In the genomic region with DNA sequence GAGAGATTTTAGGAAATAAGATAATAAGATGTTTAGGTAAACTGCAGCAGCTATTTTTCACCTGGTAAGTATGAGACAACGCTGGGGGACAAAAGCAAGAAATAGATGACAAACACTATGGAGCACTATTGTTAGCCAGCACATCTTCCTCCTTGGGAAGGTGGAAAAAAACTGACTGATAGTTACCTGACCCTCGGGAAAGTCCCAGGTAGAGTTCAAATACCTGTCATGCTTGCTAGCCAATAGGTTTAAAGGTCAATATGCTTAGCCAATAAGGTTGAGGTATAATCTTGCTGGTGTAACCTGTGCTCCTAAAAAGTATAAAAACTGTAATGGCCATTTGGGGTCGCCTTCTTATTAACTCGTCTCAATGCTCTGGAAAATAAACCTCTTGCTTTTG, we compare ENCODE assay signal across 8 mouse cellular contexts. TPM values are rescaled to one million over a fixed set of nuclear protein-coding genes. Genes with fewer than 3 reads are reported as not detected.
DNase-seq lines count a peak whose midpoint lies in the region; ATAC-seq and TF ChIP-seq lines count a peak whose summit lies in the region.
"Had no signal": no experiment of that assay in that cellular context is flagged by ENCODE, and none has a peak within 500 bp of the region (broad histone marks: within the 10 kb centered on the region; RNA-seq: fewer than 3 reads in every experiment).

No protein-coding gene starts in this region.

- H3K27me3 ChIP-seq in forebrain, embryonic 13.5 days = no peaks in the 10 kb centered on the region
- H3K27me3 ChIP-seq in limb, embryonic 14.5 days (ENCODE audit: control insufficient read depth, insufficient read depth, low read length) = no peaks in the 10 kb centered on the region
- no peaks in the 10 kb centered on the region for H3K27me3 ChIP-seq in stomach, embryonic 15.5 days (replicated peaks)

- peak overlapping the region; percentile 98 for H3K4me3 ChIP-seq in lung, adult 2 months (replicated peaks; ENCODE audit: extremely low read depth, low read depth, low read length)
- H3K4me3 ChIP-seq in forebrain, embryonic 13.5 days = peak overlapping the region; percentile 65
- peak overlapping the region; percentile 86 for H3K4me3 ChIP-seq in limb, embryonic 14.5 days (replicated peaks; ENCODE audit: low read length)
- peak overlapping the region; percentile 62 for H3K4me3 ChIP-seq in stomach, embryonic 15.5 days (replicated peaks)

- H3K9me3 ChIP-seq in forebrain, embryonic 13.5 days (replicated peaks) = no peaks in the 10 kb centered on the region
- no peaks in the 10 kb centered on the region for H3K9me3 ChIP-seq in limb, embryonic 14.5 days (ENCODE audit: control insufficient read depth, low read length)
- no peaks in the 10 kb centered on the region for H3K9me3 ChIP-seq in stomach, embryonic 15.5 days

- no peak for TF ChIP-seq POLR2A in lung, adult 2 months (IDR thresholded peaks at IDR 0.05; ENCODE audit: borderline replicate concordance, extremely low read depth, low read depth, low read length)
- TF ChIP-seq POLR2A in limb, embryonic 14.5 days (IDR thresholded peaks at IDR 0.05; ENCODE audit: borderline replicate concordance, extremely low read depth, insufficient read depth, insufficient read length) = no peak

- no peak for DNase-seq in lung, adult 2 months
- no peak for DNase-seq in lung, postnatal 10 days
- no peak for DNase-seq in limb, embryonic 14.5 days (ENCODE audit: low spot score)
- DNase-seq in cerebellum, postnatal 36 days = no peak
- DNase-seq in spleen, postnatal 14 days (ENCODE audit: low spot score in 2 of 2) = no peak

- no peak overlapping the region; the same call in 1 of the 2 replicates for H3K9ac ChIP-seq in forebrain, embryonic 13.5 days
- H3K9ac ChIP-seq in limb, embryonic 14.5 days (ENCODE audit: low read depth, low read length, severe bottlenecking) = peak overlapping the region; percentile 83; the same call in 1 of the 2 replicates
- no peak overlapping the region for H3K9ac ChIP-seq in stomach, embryonic 15.5 days

- H3K27ac ChIP-seq in forebrain, embryonic 13.5 days = no peak overlapping the region
- H3K27ac ChIP-seq in limb, embryonic 14.5 days (replicated peaks; ENCODE audit: low read depth, low read length) = no peak overlapping the region
- no peak overlapping the region for H3K27ac ChIP-seq in stomach, embryonic 15.5 days

- peak overlapping the region; percentile 76 for H3K4me2 ChIP-seq in forebrain, embryonic 13.5 days
- H3K4me2 ChIP-seq in limb, embryonic 14.5 days (replicated peaks; ENCODE audit: low read depth, low read length, severe bottlenecking) = peak overlapping the region; percentile 65
- H3K4me2 ChIP-seq in stomach, embryonic 15.5 days = peak overlapping the region; percentile 71

- TF ChIP-seq CTCF in lung, adult 2 months (IDR thresholded peaks at IDR 0.05; ENCODE audit: insufficient read depth, low read length) = no peak

- ATAC-seq in forebrain, embryonic 13.5 days = no peak
- no peak for ATAC-seq in limb, embryonic 14.5 days (ENCODE audit: low FRiP score, low read depth)
- ATAC-seq in stomach, embryonic 15.5 days (ENCODE audit: insufficient read depth, low FRiP score, low read depth) = no peak

- no peaks in the 10 kb centered on the region; the same call in 1 of the 2 replicates for H3K4me1 ChIP-seq in lung, adult 2 months (ENCODE audit: control insufficient read depth, insufficient read depth, low read length)
- H3K4me1 ChIP-seq in forebrain, embryonic 13.5 days = peaks cover 10% of the 10 kb centered on the region
- peaks cover 8% of the 10 kb centered on the region for H3K4me1 ChIP-seq in limb, embryonic 14.5 days (ENCODE audit: control insufficient read depth, insufficient read depth, low read length)
- peaks cover 4% of the 10 kb centered on the region; the same call in 1 of the 2 replicates for H3K4me1 ChIP-seq in stomach, embryonic 15.5 days

- 28% methylated on average over 4 of the region's 4 CpGs for WGBS in lung, adult 2 months
- 22% methylated on average over 4 of the region's 4 CpGs for WGBS in forebrain, embryonic 13.5 days
- WGBS in limb, embryonic 14.5 days = 22% methylated on average over 4 of the region's 4 CpGs
- 20% methylated on average over 4 of the region's 4 CpGs for WGBS in stomach, embryonic 15.5 days

- H3K36me3 ChIP-seq in forebrain, embryonic 13.5 days (ENCODE audit: poor library complexity, severe bottlenecking) = no peaks in the 10 kb centered on the region
- H3K36me3 ChIP-seq in limb, embryonic 14.5 days (ENCODE audit: control insufficient read depth, insufficient read depth, low read length) = 0 out of 2 replicates have a peak, but pooled peaks cover 2% of the 10 kb centered on the region
- H3K36me3 ChIP-seq in stomach, embryonic 15.5 days = no peaks in the 10 kb centered on the region

RNA-seq across cellular contexts. Expression of a gene that starts 0.7 kb away (rescaled TPM):
- 3.5 and 5.7 TPM in 2 replicates for polyA plus RNA-seq in lung, adult 2 months (2012; rRNA removed)
- polyA plus RNA-seq in forebrain, embryonic 13.5 days (2015; fragmentation: Nextera tagmentation; extraction: Ambion mirVana) = 50.9 and 51.2 TPM in 2 replicates
- 34.9 and 56.3 TPM in 2 replicates for polyA plus RNA-seq in limb, embryonic 14.5 days (2012; rRNA removed)
- polyA plus RNA-seq in limb, embryonic 14.5 days (2014; fragmentation: Nextera tagmentation; extraction: Ambion mirVana) = 46.2 and 46.4 TPM in 2 replicates
- polyA plus RNA-seq in stomach, embryonic 15.5 days (2015; fragmentation: Nextera tagmentation; extraction: Ambion mirVana) = 36.1 and 44.6 TPM in 2 replicates

RNA-seq across cellular contexts. Expression of a gene that starts 34.8 kb away (rescaled TPM):
- polyA plus RNA-seq in lung, adult 2 months (2012; rRNA removed) = not detected in 2 replicates
- 0.20 TPM in 1 of 2 replicates, not detected in the other for polyA plus RNA-seq in forebrain, embryonic 13.5 days (2015; fragmentation: Nextera tagmentation; extraction: Ambion mirVana)
- polyA plus RNA-seq in limb, embryonic 14.5 days (2012; rRNA removed) = 0.06 and 0.08 TPM in 2 replicates
- 0.14 TPM in 1 of 2 replicates, not detected in the other for polyA plus RNA-seq in limb, embryonic 14.5 days (2014; fragmentation: Nextera tagmentation; extraction: Ambion mirVana)
- 0.21 and 0.37 TPM in 2 replicates for polyA plus RNA-seq in stomach, embryonic 15.5 days (2015; fragmentation: Nextera tagmentation; extraction: Ambion mirVana)

RNA-seq across cellular contexts. Expression of a gene that starts 42.4 kb away (rescaled TPM):
- polyA plus RNA-seq in lung, adult 2 months (2012; rRNA removed) = not detected in 2 replicates
- not detected in 2 replicates for polyA plus RNA-seq in forebrain, embryonic 13.5 days (2015; fragmentation: Nextera tagmentation; extraction: Ambion mirVana)
- not detected in 2 replicates for polyA plus RNA-seq in limb, embryonic 14.5 days (2012; rRNA removed)
- not detected in 2 replicates for polyA plus RNA-seq in limb, embryonic 14.5 days (2014; fragmentation: Nextera tagmentation; extraction: Ambion mirVana)
- polyA plus RNA-seq in stomach, embryonic 15.5 days (2015; fragmentation: Nextera tagmentation; extraction: Ambion mirVana) = not detected in 2 replicates
- polyA plus RNA-seq: gonadal fat pad, adult 2 months had no signal
